Mouse (Mus musculus) embryonic facial prominence, embryonic 12.5 days (tissue): ENCODE data around the gene Gm10721. TPM values are rescaled to one million over a fixed set of nuclear protein-coding genes. Genes with fewer than 3 reads are reported as not detected.
"Not testable (repeated sequence)": the region's sequence is repeated elsewhere in the genome, so short reads cannot be mapped to it uniquely, and the experiment has no call there.

Experiments
- ATAC-seq: fragments of 200-750 bp; cut with Nextera tagmentation; 2 replicates; pipeline ENCODE4 v1.8.0; 2017; ENCODE audit not compliant: insufficient number of reproducible peaks, insufficient read depth, low FRiP score, low TSS enrichment
- H3K27ac ChIP-seq: fragments of 300-500 bp; sonication (generic); 2 replicates; pipeline ENCODE4 v1.5.1; 2016; ENCODE audit warnings: mild to moderate bottlenecking
- H3K27me3 ChIP-seq: fragments of 300-500 bp; sonication (generic); 2 replicates; pipeline ENCODE4 v1.6.1; 2016; ENCODE audit warnings: mild to moderate bottlenecking, moderate library complexity
- H3K36me3 ChIP-seq: fragments of 300-500 bp; sonication (generic); 2 replicates; pipeline ENCODE4 v1.6.1; 2016; ENCODE audit warnings: mild to moderate bottlenecking
- H3K4me1 ChIP-seq: fragments of 300-500 bp; sonication (generic); 2 replicates; pipeline ENCODE4 v1.6.1; 2016
- H3K4me2 ChIP-seq: fragments of 300-500 bp; sonication (generic); replicated peaks from 2 replicates; pipeline ENCODE4 v1.6.1; 2016; ENCODE audit warnings: mild to moderate bottlenecking, moderate library complexity
- H3K4me3 ChIP-seq: fragments of 300-500 bp; sonication (generic); 2 replicates; pipeline ENCODE4 v1.5.1; 2016; ENCODE audit warnings: mild to moderate bottlenecking
- H3K9ac ChIP-seq: fragments of 300-500 bp; sonication (generic); 2 replicates; pipeline ENCODE4 v1.6.1; 2016; ENCODE audit warnings: mild to moderate bottlenecking, moderate library complexity
- H3K9me3 ChIP-seq: fragments of 300-500 bp; sonication (generic); 2 replicates; pipeline ENCODE4 v1.6.1; 2016; ENCODE audit warnings: mild to moderate bottlenecking, moderate library complexity
- WGBS: fragments of 180-500 bp; shearing (Covaris S2); methylation state at CpG from one replicate; pipeline ENCODE4 v1.1.7; 2016; 5-methylcytosine and 5-hydroxymethylcytosine counted together
- microRNA-seq: library from miRNA; unstranded; fragments of <30 nt; microRNA quantifications from one replicate; pipeline ENCODE4, GENCODE M21; 2017
- polyA plus RNA-seq: library from polyadenylated mRNA; unstranded; fragments of >200 nt; fragmentation: Nextera tagmentation; extraction: Ambion mirVana; gene quantifications from 2 replicates; pipeline ENCODE4 v1.2.1, GENCODE M21; 2016

Gene Gm10721
- polyA plus RNA-seq, 1 experiment from 2014 or later, result not detected

GRCm38 (mm10) chr9:3027200-3027599, 14.3 kb downstream of the Gm10721 start:
- H3K27ac ChIP-seq, H3K9me3 ChIP-seq, H3K4me1 ChIP-seq, H3K36me3 ChIP-seq, ATAC-seq, H3K27me3 ChIP-seq, H3K4me3 ChIP-seq, H3K4me2 ChIP-seq, H3K9ac ChIP-seq: not testable (repeated sequence)
- 69% methylated on average over 9 of the region's 9 CpGs for WGBS

DNA sequence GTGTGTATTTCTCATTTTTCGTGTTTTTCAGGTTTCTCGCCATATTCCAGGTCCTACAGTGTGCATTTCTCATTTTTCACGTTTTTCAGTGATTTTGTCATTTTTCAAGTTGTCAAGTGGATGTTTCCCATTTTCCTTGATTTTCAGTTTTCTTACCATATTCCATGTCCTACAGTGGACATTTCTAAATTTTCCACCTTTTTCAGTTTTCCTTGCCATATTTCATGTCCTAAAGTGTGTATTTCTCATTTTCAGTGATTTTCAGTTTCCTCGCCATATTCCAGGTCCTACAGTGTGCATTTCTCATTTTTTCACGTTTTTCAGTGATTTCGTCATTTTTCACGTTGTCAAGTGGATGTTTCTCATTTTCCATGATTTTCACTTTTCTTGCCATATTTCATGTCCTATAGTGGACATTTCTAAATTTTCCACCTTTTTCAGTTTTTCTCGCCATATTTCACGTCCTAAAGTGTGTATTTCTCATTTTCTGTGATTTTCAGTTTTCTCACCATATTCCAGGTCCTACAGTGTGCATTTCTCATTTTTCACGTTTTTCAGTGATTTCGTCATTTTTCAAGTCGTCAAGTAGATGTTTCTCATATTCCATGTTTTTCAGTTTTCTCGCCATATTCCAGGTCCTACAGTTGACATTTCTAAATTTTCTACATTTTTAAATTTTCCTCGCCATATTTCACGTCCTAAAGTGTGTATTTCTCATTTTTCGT, 16.5 kb downstream of the Gm10721 start:
- not testable (repeated sequence) for ATAC-seq, H3K36me3 ChIP-seq, H3K4me1 ChIP-seq, H3K4me2 ChIP-seq, H3K27me3 ChIP-seq, H3K9me3 ChIP-seq, H3K27ac ChIP-seq, H3K4me3 ChIP-seq, H3K9ac ChIP-seq
- 64% methylated on average over 13 of the region's 16 CpGs for WGBS

DNA sequence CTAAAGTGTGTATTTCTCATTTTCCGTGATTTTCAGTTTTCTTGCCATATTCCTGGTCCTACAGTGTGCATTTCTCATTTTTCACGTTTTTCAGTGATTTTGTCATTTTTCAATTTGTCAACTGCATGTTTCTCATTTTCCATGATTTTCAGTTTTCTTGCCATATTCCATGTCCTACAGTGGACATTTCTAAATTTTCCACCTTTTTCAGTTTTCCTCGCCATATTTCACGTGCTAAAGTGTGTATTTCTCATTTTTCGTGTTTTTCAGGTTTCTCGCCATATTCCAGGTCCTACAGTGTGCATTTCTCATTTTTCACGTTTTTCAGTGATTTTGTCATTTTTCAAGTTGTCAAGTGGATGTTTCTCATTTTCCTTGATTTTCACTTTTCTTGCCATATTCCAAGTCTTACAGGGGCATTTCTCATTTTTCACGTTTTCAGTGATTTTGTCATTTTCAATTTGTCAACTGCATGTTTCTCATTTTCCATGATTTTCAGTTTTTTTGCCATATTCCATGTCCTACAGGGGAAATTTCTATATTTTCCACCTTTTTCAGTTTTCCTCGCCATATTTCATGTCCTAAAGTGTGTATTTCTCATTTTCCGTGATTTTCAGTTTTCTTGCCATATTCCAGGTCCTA, 17.9 kb downstream of the Gm10721 start:
- not testable (repeated sequence) for H3K27me3 ChIP-seq, H3K36me3 ChIP-seq, H3K9me3 ChIP-seq, H3K27ac ChIP-seq, ATAC-seq, H3K4me2 ChIP-seq, H3K4me3 ChIP-seq, H3K4me1 ChIP-seq, H3K9ac ChIP-seq
- 51% methylated on average over 2 of the region's 10 CpGs for WGBS

DNA sequence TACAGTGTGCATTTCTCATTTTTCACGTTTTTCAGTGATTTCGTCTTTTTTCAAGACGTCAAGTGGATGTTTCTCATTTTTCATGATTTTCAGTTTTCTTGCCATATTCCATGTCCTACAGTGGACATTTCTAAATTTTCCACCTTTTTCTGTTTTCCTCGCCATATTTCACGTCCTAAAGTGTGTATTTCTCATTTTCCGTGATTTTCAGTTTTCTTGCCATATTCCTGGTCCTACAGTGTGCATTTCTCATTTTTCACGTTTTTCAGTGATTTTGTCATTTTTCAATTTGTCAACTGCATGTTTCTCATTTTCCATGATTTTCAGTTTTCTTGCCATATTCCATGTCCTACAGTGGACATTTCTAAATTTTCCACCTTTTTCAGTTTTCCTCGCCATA, 21.4 kb downstream of the Gm10721 start, which contains the start of gene Gm17535:
TSS of gene Gm17535 (plus strand) at position 301 of the 400 bp plus-strand sequence.
- H3K9ac ChIP-seq, H3K27ac ChIP-seq, H3K27me3 ChIP-seq, H3K4me1 ChIP-seq, H3K4me2 ChIP-seq, H3K9me3 ChIP-seq, H3K36me3 ChIP-seq, H3K4me3 ChIP-seq, ATAC-seq: not testable (repeated sequence)
- 33% methylated on average over 1 of the region's 8 CpGs for WGBS

DNA sequence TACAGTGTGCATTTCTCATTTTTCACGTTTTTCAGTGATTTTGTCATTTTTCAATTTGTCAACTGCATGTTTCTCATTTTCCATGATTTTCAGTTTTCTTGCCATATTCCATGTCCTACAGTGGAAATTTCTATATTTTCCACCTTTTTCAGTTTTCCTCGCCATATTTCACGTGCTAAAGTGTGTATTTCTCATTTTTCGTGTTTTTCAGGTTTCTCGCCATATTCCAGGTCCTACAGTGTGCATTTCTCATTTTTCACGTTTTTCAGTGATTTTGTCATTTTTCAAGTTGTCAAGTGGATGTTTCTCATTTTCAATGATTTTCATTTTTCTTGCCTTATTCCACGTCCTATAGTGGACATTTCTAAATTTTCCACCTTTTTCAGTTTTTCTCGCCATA, 23.6 kb downstream of the Gm10721 start, which contains the start of gene Gm10715:
TSS of gene Gm10715 (plus strand) at position 301 of the 400 bp plus-strand sequence.
- H3K4me1 ChIP-seq, H3K4me2 ChIP-seq, H3K9me3 ChIP-seq, H3K4me3 ChIP-seq, H3K36me3 ChIP-seq, H3K27me3 ChIP-seq, H3K9ac ChIP-seq, ATAC-seq, H3K27ac ChIP-seq: not testable (repeated sequence)
- WGBS, result 78% methylated on average over 8 of the region's 8 CpGs

GRCm38 (mm10) chr9:3038161-3038560, 25.2 kb downstream of the Gm10721 start:
- not testable (repeated sequence) for H3K27ac ChIP-seq, H3K36me3 ChIP-seq, ATAC-seq, H3K27me3 ChIP-seq, H3K9ac ChIP-seq, H3K4me2 ChIP-seq, H3K4me3 ChIP-seq, H3K4me1 ChIP-seq
- peaks cover 12% of the 10 kb centered on the region for H3K9me3 ChIP-seq
- WGBS, result 71% methylated on average over 4 of the region's 4 CpGs

Small RNA genes within 50 kb of the gene (microRNA-seq; reads per million reads assigned to microRNA genes)
- gene Mir101c, result not detected

Other genes with a start within 250 kb of the Gm10721 start
- gene Gm10722, start 12.2 kb upstream of the Gm10721 start, polyA plus RNA-seq, result not detected in 2 replicates
- gene Gm11168, start 9.8 kb upstream of the Gm10721 start, polyA plus RNA-seq, result not detected in 2 replicates
- not detected in 2 replicates for gene Gm10720, start 2.5 kb downstream of the Gm10721 start, polyA plus RNA-seq
- not detected in 2 replicates for gene Gm10719, start 4.3 kb downstream of the Gm10721 start, polyA plus RNA-seq
- gene Gm10718, start 10.4 kb downstream of the Gm10721 start, polyA plus RNA-seq, result 0.26 TPM in 1 of 2 replicates, not detected in the other
- gene Gm10717, start 12.3 kb downstream of the Gm10721 start, polyA plus RNA-seq, result not detected in 2 replicates
- not detected in 2 replicates for gene Gm17535, start 21.5 kb downstream of the Gm10721 start, polyA plus RNA-seq
- gene Gm10715, start 23.7 kb downstream of the Gm10721 start, polyA plus RNA-seq, result not detected in 2 replicates